Mouse (Mus musculus): ENCODE data around the gene Mslnl.
A peak's percentile ranks its signal among the peaks of the same experiment; 100 is the strongest.

The Mslnl gene

GRCm38 (mm10) chr17:25783861-25784574 is 48.2 kb downstream of the Mslnl start:
- no peak for DNase-seq (ENCODE audit: extremely low spot score, low read depth, low spot score)

GRCm38 (mm10) chr17:25785281-25785745 is 49.5 kb downstream of the Mslnl start, which contains the start of gene Haghl:
TSS of gene Haghl (minus strand) at chr17:25785673.
- peak; percentile 92 for DNase-seq (ENCODE audit: extremely low spot score, low read depth, low spot score)

- DNase-seq (ENCODE audit: extremely low spot score, low read depth, low spot score), result no peak
These were observed 50.4 kb downstream of the Mslnl start, which contains the start of gene Ccdc78 for GRCm38 (mm10) chr17:25786280-25786679. TSS of gene Ccdc78 (plus strand) at chr17:25786580.

GRCm38 (mm10) chr17:25786781-25787504 is 51.1 kb downstream of the Mslnl start:
- no peak for DNase-seq (ENCODE audit: extremely low spot score, low read depth, low spot score)

GRCm38 (mm10) chr17:25791320-25791842 is 55.5 kb downstream of the Mslnl start:
- DNase-seq (ENCODE audit: extremely low spot score, low read depth, low spot score), result no peak

GRCm38 (mm10) chr17:25791843-25792527 is 56.1 kb downstream of the Mslnl start:
- DNase-seq (ENCODE audit: extremely low spot score, low read depth, low spot score), result peak; percentile 47

GRCm38 (mm10) chr17:25792615-25793014 is 56.8 kb downstream of the Mslnl start, which contains the start of gene Fam173a:
TSS of gene Fam173a (minus strand) at chr17:25792901.
- DNase-seq (ENCODE audit: extremely low spot score, low read depth, low spot score), result no peak

- DNase-seq (ENCODE audit: extremely low spot score, low read depth, low spot score), result no peak
These were observed 58.4 kb downstream of the Mslnl start for GRCm38 (mm10) chr17:25794197-25794596.

- no peak for DNase-seq (ENCODE audit: extremely low spot score, low read depth, low spot score)
These were observed 59.2 kb downstream of the Mslnl start for GRCm38 (mm10) chr17:25794998-25795397.

GRCm38 (mm10) chr17:25795609-25796092 is 59.8 kb downstream of the Mslnl start, which contains the start of gene AC134908.4:
TSS of gene AC134908.4 (minus strand) at chr17:25795659.
- DNase-seq (ENCODE audit: extremely low spot score, low read depth, low spot score), result peak; percentile 49

GRCm38 (mm10) chr17:25796211-25796771 is 60.4 kb downstream of the Mslnl start:
- DNase-seq (ENCODE audit: extremely low spot score, low read depth, low spot score), result no peak

GRCm38 (mm10) chr17:25796951-25797369 is 61.1 kb downstream of the Mslnl start, which contains the start of gene Metrn:
TSS of gene Metrn (minus strand) at chr17:25797136.
- DNase-seq (ENCODE audit: extremely low spot score, low read depth, low spot score), result no peak
